Mouse (Mus musculus) brain, embryonic 14.5 days (tissue): ENCODE measurements at regions not wholly inside any gene's neighbourhood (a gene's known extent, or its start where the extent isn't known, plus 50 kb on each side); places are given as distances from the start of the nearest gene placed in this dataset.

Source experiments
- DNase-seq: peaks from one replicate; pipeline ENCODE4 v3.0.0-alpha.2; 2011; ENCODE audit warnings: low read depth
- CTCF ChIP-seq: fragments of 200-500 bp; IDR thresholded peaks from 2 replicates; pipeline ENCODE4 v1.5.1; 2012; ENCODE audit warnings: inconsistent platforms, mild to moderate bottlenecking, moderate library complexity, borderline replicate concordance; ENCODE audit not compliant: insufficient read depth, insufficient read length; ENCODE audit errors: extremely low read depth
- POLR2A ChIP-seq: fragments of 200-500 bp; IDR thresholded peaks from 2 replicates; pipeline ENCODE4 v1.6.1; 2012; ENCODE audit warnings: mild to moderate bottlenecking, inconsistent platforms, borderline replicate concordance; ENCODE audit not compliant: poor library complexity, insufficient read depth, insufficient read length, severe bottlenecking; ENCODE audit errors: extremely low read depth

DNA sequence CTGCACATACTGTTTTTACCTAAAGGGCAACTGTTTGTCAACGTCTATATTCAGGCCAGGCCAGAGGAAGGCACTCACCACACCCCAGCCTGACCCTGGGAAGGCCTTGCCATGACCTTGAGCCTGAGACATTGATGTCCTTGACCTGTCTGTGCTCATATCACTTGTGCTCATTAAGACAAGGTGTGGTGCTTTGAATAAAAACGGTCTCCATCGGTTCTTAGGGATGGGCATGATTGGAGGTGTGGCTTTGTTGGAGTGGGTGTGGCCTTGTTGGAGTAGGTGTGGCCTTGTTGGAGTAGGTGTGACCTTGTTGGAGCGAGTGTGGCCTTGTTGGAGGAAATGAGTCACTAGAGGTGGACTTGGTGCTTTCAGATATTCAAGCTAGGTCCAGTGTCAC lies 52.8 kb upstream of the 1700024P04Rik start:
- no peak for TF ChIP-seq POLR2A
- TF ChIP-seq CTCF, result no peak
- no peak for DNase-seq
